Mouse (Mus musculus): ENCODE measurements at regions not wholly inside any gene's neighbourhood (a gene's known extent, or its start where the extent isn't known, plus 50 kb on each side); places are given as distances from the start of the nearest gene placed in this dataset.

GRCm38 (mm10) chr4:84004055-84004778 is 478.9 kb downstream of the Ccdc171 start:
- TF ChIP-seq POLR2A (IDR thresholded peaks at IDR 0.05; ENCODE audit: low read depth, low read length) = no peak
- no peak for TF ChIP-seq CHD1 (IDR thresholded peaks at IDR 0.05; ENCODE audit: low read depth, low read length)
- no peak for TF ChIP-seq MYC (IDR thresholded peaks at IDR 0.05; ENCODE audit: low read depth, low read length)
- no peak for TF ChIP-seq SIN3A (IDR thresholded peaks at IDR 0.05; ENCODE audit: low read length)
- no peak for TF ChIP-seq JUND (conservative IDR thresholded peaks at IDR 0.05; ENCODE audit: low read depth, low read length)
- no peak for TF ChIP-seq CTCF (conservative IDR thresholded peaks at IDR 0.05 in 1 of 2, IDR thresholded peaks at IDR 0.05 in 1 of 2; ENCODE audit: low read depth in 2 of 2, low read length in 2 of 2)
- no peak for TF ChIP-seq USF1 (IDR thresholded peaks at IDR 0.05; ENCODE audit: low read depth, low read length)
